Mouse (Mus musculus): ENCODE measurements around the gene Utp18.
A peak's percentile ranks its signal among the peaks of the same experiment; 100 is the strongest.

Gene Utp18

GRCm38 (mm10) chr11:93828619-93829326 lies 56.8 kb downstream of the Utp18 start:
- no peak for DNase-seq (ENCODE audit: low spot score)

GRCm38 (mm10) chr11:93822261-93822660 lies 63.3 kb downstream of the Utp18 start:
- no peak for DNase-seq (ENCODE audit: low spot score)

GRCm38 (mm10) chr11:93821533-93821932 lies 64.0 kb downstream of the Utp18 start:
- no peak for DNase-seq (ENCODE audit: low spot score)

GRCm38 (mm10) chr11:93817966-93818738 lies 67.4 kb downstream of the Utp18 start:
- no peak for DNase-seq (ENCODE audit: low spot score)

- DNase-seq (ENCODE audit: low spot score): no peak
Measured at GRCm38 (mm10) chr11:93812955-93813354, 72.6 kb downstream of the Utp18 start.

- DNase-seq (ENCODE audit: low spot score): peak; percentile 77
Measured at GRCm38 (mm10) chr11:93812125-93812868, 73.3 kb downstream of the Utp18 start.
